Mouse (Mus musculus) forelimb bud, embryonic 11.5 days (tissue): Measurements from ENCODE around the gene Pax2.

Experiments used
- DNase-seq: peaks from one replicate; pipeline ENCODE4 v3.0.0-alpha.2; 2012; ENCODE audit warnings: low read depth, low spot score

Pax2 gene

DNA sequence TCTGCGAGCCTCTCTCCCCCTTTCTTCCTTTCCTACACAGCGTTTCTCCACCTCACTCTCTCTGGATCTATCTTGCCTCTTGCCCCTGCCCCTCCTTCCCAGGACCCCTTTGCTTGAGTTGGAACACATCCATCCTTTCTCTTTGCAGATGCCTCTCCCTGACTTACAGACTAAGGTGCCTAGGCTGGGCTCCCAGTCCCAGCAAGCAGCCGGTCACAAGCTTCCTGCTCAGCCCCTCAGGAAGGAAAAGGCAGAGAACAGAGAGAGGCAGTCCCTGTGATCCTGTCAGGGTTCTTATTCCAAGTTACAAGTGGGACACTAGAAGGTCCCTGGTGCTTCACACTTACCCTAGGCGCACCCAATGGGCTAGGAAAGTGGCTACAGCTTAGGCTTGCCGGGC lies 7.6 kb upstream of the Pax2 start:
- DNase-seq, result no peak

GRCm38 (mm10) chr19:44749061-44749990 lies 6.5 kb upstream of the Pax2 start:
- DNase-seq, result no peak

DNA sequence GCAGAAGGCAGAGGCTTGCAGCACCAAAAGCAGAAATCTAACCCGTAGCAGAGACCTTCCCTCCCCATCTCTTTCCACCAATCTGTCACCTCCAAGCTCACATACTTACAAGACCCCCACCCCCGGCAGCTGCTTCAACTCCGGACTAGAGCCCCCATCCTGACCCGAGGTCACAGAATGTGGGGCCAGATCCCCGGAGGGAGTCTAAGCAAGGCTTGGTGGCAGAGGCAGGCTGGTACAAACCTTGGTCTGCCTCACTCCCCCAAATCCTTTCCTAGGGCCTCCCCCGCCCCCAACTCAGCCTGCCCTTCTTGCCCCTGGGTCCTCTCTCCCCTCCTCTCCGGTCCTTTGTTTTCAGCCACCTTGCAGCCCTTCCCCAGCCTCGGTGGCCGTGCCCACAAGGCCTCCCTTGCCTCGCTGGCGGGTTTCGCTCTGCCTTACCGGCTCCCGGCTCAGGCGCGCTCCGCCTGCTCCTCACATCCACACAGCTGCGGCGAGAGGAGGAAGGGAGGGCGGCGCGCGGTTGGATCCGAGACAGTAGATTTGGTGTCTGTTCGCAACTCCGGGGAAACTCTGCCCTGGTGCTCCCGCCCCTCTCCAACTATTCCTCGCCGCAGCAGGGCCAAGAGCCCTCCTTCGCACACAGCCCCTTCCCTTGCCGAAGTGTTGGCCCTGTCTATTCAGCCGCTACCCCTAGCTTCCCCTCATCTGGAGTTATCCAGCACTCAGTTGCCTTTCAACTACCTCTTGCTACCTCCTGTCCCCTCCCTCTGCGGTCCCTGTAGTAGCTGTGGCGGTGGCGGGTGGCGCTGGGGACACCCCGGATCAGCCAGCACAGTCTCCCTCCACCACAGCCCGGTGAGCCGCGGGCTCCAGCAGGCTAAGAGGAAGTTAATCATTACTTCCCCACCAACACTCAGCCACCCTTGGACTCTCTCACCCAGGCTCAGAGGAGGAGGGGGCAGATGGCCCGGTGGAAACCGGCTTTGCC lies 5.5 kb upstream of the Pax2 start:
- DNase-seq, result no peak

DNA sequence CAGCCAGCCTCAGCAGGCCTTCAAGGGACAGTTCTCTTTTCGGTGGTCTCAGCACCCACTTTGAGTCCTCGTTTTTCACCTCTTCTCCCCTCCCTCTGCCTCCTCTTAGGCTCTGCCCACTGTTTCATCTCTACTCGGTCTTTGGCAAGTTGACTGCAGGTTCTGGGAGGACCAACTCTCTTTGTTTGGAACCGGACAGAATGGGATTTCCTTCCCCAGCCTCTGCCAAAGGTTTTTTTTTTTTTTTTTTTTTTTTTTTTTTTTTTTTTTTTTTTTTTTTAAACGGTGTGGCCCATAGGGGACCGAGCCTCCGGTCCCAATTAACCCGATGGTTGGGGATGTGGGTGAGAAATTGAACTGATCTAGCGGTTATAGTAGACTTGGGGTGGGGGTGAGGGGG lies 4.8 kb upstream of the Pax2 start:
- DNase-seq, result no peak

DNA sequence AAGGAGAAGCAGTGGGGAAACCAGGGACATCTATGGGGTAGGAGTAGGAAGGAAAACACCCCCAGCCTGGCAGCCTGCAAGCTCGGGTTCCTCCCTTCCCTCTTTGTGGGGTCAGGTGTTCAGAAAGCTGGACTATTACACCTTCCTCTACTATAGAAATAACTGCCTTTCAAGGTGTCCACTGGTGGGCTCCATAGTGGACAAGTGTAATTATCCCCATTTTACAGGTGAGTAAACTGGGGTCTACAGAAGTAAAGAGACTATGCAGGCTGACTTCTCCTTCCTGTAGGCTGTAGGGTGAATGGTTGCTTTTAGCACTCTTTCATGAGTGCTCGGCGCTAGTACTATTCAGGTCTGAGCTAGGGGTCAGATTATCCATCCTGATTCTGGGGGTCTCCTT lies 4.3 kb upstream of the Pax2 start:
- DNase-seq, result no peak

DNA sequence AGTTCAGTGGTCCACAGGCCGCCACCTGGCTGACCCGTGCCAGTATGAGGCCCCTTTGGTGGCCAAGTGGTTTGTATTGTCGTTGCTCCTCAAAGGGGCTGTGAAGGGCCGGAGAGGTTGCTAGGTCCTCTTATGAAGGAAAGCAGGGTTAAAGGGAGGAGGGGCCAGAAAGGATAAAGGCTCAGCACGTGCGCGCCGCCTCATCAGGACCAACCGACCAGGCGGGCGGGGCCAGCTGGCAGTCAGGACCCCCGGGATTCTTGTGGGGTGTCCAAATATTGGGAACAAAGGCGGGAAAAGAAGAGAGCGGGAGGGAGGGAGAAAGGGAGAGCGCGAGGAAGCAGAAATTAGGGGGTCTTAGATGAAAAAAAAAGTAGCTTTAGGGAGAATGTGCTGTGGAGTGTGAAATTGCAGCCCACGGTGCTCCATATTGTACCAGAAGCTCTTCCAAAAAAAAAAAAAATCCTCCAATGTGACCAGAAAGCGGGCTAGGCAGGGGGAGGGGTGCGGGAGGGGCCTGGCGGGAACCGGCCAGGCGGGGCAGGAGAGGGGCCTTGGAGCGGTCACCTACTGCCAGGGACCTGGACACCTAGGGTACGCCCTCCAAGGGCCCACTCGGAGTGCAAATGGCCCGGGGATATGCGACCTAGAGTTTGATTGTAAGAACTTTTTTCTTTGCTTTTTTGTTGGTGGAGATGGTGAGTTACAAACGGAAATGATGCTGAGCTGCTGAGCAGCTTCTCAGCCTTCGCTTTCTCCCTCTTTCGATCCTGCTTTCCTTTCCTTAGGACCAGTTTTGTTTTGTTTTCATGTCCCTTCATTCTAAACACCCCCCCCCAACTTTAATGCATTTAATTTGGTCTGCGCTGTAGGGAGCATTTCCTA lies 3.5 kb upstream of the Pax2 start:
- DNase-seq, result no peak

GRCm38 (mm10) chr19:44753361-44753760 lies 2.5 kb upstream of the Pax2 start:
- no peak for DNase-seq

- DNase-seq, result peak; percentile 81
These were observed 1.1 kb upstream of the Pax2 start for GRCm38 (mm10) chr19:44754461-44755377.

GRCm38 (mm10) chr19:44755378-44755692 lies 510 bp upstream of the Pax2 start:
- DNase-seq, result no peak

- no peak for DNase-seq
These were observed 781 bp downstream of the Pax2 start for GRCm38 (mm10) chr19:44756421-44757230.

- DNase-seq, result no peak
These were observed 1.5 kb downstream of the Pax2 start for GRCm38 (mm10) chr19:44757231-44757871.

DNA sequence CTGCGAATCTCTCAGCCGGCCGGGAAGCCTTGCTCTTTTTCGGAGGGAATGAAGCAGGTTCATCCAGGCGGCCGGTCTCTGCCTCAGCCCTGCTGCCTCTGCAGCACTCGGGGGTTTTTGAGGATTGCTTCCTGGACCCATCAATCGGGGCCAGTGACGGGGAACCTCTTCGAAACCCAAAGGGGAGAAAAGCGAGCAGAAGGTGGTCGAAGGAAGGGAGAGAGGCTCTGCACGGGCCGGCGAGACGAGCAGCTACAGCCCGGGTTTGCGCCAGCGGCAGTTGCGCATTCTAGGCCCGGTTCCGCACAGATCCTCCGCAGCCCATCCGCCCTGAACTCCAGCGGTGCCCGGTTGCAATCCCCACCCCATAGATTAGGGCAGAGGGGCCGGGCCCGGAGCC lies 3.0 kb downstream of the Pax2 start:
- DNase-seq, result no peak

DNA sequence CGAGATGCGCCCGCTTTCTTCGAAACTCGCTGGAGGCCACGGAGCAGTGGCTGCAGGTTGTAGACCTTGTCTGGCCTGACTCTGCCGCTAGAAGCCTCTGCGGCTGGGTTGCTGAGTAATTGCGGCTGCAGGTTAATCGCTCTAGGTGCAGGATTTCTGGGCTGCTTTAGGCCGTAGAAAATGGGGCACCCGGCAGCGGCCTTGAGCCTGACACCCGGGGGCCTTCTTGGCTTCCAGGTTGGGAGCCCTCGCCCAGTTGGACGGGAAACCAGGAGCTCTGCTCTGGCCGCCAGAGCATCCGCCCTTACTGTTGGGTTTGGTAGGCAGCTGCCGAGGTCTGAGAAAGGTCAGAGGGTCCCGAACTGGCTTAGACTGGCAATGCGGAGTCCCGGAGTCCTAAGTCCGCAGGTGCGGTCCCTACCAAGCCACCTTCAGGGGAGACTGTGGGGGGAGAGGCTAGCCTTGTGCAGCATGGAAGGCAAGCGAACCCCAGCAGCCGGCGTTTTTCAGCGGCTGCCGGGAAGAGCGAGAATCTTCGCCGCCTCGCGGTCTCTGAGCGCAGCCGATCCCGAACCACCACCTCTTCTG lies 3.8 kb downstream of the Pax2 start:
- DNase-seq, result no peak

GRCm38 (mm10) chr19:44760259-44761131 lies 4.7 kb downstream of the Pax2 start:
- DNase-seq, result no peak

- DNase-seq, result no peak
These were observed 6.3 kb downstream of the Pax2 start for GRCm38 (mm10) chr19:44762121-44762621.

DNA sequence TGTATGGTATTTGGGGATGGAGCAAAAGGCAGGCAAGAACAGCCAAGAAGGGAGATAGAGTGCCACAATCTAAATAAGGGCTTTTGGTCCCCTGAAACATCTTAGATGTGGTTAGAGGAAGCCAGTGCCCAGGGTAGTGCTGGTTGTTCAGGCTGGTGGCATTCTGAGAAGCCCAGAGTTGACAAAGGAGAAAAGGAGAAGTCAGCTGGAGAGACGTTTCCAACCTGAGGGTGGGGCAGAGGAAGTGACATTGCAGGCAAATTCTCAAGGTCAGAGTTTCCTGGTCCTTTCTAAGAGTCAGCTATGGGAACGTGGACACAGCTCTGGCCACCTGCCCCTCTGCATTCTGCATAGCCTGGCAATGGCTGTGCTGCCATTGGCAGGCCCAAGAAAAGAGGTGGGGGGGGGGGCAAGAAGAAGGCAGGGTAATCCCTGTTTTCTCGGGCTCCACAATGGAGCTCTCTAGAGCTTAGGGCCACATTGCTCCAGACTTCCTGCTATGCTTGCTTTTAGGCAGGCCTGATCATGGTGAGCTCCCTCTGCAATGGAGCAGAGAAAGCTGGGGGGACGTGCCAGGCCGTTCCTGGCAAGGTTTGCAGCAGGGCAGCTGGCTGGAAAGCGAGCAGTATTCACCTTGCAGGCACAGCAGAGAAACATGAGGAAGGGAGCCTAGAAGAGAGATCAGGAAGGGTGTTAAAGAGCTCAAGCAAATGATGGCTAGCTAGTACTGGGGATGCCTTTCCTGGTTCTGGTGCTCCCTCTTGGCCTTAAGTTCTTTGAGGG lies 14.6 kb downstream of the Pax2 start:
- no peak for DNase-seq

- no peak for DNase-seq
These were observed 15.7 kb downstream of the Pax2 start for GRCm38 (mm10) chr19:44771499-44771898.
